Mouse (Mus musculus): ENCODE measurements around the gene Rasl11a.
A peak's percentile ranks its signal among the peaks of the same experiment; 100 is the strongest.

Gene Rasl11a

DNA sequence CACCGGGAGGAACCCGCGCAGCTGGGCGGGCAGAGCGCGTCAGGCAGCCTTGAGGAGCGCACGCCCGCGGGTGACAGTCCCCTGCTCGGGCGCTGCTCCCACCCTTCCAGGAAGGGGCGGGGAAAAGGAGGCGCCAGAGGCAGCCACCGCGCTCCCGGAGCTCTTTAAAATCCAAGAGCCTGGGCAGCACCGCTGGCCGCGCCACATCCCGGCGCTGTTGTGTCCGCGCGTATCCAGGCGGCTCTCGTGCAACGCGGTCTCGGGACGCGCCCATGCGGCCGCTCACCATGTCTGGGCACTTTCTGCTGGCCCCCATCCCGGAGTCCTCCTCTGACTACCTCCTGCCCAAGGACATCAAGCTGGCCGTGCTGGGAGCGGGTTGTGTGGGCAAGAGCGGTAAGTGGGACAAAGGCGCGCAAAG, at the start of gene Rasl11a:
Gene Rasl11a, plus strand, starts transcription at position 127 of the 421 bp plus-strand sequence.
- DNase-seq (ENCODE audit: inconsistent age in 2 of 2, low spot score in 1 of 2): peak; percentile 94 to 97

DNA sequence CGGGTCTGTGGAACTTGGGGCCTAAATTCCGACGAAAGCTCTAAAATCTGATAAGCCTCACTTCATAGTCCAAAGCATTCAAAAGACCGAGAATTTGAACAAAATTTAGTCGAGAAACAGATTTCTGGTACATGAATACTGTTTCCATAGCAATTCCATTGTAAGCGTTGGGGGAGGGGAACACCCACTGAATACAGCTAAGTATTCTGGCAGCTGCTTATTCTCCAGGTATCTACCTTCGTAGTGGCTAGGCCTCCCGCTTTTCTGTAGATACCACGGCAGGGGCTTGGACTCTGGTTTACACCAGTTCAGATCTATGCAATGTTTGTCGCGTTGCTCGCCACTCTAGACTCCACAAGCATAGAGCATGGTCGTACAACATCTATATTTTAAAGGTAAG, 49.1 kb upstream of the Rasl11a start:
- DNase-seq (ENCODE audit: inconsistent age in 2 of 2, low spot score in 1 of 2): peak in 1 of 2 experiments; percentile 45

GRCm38 (mm10) chr5:146798031-146798430, 46.8 kb upstream of the Rasl11a start:
- no peak for DNase-seq (ENCODE audit: inconsistent age in 2 of 2, low spot score in 1 of 2)

- DNase-seq (ENCODE audit: inconsistent age in 2 of 2, low spot score in 1 of 2): no peak
These were observed 38.9 kb upstream of the Rasl11a start for GRCm38 (mm10) chr5:146806004-146806430.

DNA sequence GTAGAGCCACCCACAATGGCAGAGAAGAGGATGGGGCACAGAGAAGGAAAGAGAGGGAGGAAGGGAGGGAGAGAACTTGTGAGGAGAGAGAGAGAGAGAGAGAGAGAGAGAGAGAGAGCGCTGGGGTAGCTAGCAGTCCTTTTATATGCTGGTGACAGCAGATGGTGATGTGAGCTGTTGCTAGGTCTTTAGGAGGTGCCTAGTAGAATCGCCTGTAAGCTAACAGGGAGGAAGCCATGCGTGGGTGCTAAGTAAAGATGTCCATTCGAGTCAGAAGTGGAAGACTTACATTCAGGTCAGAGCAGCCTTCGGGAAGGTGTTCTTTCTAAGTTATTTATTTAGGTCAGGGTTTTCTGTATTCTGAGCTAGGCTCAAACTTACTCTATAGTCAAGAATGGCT, 34.9 kb upstream of the Rasl11a start:
- DNase-seq (ENCODE audit: inconsistent age in 2 of 2, low spot score in 1 of 2): no peak

- no peak for DNase-seq (ENCODE audit: inconsistent age in 2 of 2, low spot score in 1 of 2)
These were observed 32.0 kb upstream of the Rasl11a start for GRCm38 (mm10) chr5:146812866-146813265.

DNA sequence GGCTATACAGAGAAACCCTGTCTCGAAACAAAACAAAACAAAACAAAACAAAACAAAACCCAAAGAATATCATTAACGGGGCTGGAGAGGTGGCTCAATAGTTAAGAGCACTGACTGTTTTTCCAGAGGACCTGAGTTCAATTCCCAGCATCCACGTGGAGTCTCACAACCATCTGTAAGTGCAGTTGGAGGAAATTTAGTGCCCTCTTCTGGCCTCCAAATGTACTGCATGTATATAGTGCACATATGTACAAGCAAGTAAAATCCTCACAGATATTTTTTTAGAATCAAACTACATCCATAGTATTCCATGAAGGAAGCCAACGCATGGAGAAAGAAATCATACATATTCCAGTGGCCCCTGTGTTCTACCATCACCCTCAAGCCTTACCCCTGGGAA, 31.4 kb upstream of the Rasl11a start:
- DNase-seq (ENCODE audit: inconsistent age in 2 of 2, low spot score in 1 of 2): no peak

DNA sequence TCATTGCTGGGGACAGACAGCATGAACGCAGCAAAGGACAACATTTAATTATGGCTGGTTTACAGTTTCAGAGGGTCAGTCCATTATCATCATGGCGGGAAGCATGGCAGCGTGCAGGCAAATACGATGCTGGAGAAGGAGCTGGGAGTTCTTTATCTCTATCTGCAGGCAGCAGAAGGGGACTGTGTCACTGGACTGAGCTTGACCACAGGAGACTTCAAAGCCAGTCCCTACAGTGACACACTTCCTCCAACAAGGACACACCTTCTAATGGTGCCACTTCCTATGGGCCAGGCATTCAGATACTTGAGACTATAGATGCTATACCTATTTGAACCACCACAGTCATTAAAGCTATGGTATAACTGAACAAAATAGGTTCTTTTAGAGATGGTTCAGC, 29.5 kb upstream of the Rasl11a start:
- no peak for DNase-seq (ENCODE audit: inconsistent age in 2 of 2, low spot score in 1 of 2)

GRCm38 (mm10) chr5:146817583-146817982, 27.3 kb upstream of the Rasl11a start:
- peak; percentile 42 to 56 for DNase-seq (ENCODE audit: inconsistent age in 2 of 2, low spot score in 1 of 2)

GRCm38 (mm10) chr5:146818906-146819623, 25.8 kb upstream of the Rasl11a start:
- DNase-seq (ENCODE audit: inconsistent age in 2 of 2, low spot score in 1 of 2): peak; percentile 84 to 89

DNA sequence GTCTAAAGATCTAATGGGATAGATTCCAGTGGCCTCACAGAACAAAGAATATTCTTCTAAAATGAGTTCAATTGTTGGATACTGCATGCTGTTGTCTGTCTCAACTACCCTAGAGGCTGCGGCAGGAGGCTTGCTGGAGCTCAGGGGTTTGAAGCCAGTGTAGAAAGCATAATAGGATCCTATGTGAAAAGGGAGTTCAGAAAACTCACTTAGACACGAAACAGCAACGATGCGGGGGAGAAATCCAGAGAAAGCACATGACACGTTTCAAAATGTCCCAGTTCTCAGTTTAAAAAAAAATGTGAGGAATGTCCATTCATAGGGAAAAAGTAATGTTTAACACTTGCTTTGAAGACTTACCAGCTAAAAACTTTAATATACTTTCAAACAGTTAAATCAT, 21.9 kb upstream of the Rasl11a start:
- no peak for DNase-seq (ENCODE audit: inconsistent age in 2 of 2, low spot score in 1 of 2)

- no peak for DNase-seq (ENCODE audit: inconsistent age in 2 of 2, low spot score in 1 of 2)
These were observed 15.3 kb upstream of the Rasl11a start for GRCm38 (mm10) chr5:146829528-146829927.

- no peak for DNase-seq (ENCODE audit: inconsistent age in 2 of 2, low spot score in 1 of 2)
These were observed 12.5 kb upstream of the Rasl11a start for GRCm38 (mm10) chr5:146832435-146832768.

DNA sequence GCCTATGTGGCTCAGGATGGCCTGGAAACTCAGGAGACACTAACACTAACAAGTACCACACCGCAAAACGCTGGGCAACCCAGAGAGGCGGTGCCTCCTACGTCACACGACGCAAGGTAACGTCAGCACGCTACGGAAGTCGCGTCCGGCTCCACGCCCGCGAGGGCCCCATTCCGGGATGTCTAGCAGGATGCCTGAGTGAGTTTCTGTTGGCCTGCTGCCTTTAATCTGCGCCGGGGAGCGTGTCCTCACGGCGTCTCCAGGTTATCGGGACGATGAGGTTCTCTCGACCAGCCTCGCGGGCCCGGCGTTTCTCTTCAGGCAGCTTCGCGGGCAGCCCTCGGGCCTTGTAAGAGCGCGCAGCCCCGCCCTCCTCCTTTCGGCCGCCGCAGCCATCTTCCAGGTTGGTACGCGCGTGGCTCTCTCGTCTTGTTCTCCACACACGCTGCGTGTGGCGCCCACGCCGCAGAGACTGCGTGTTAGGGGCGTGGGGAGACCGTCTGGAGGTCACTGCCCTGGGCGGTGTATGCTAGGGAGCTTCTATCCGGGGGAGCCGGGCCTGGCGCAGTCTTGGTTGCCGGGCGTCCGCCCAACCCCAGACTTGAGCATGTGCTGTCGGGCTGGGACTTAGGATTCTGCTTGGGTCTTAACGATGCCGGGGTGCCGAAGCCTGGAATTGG, 12.0 kb upstream of the Rasl11a start, which contains the start of gene Rpl21:
Gene Rpl21, plus strand, starts transcription at position 122 of the 680 bp plus-strand sequence.
- DNase-seq (ENCODE audit: inconsistent age in 2 of 2, low spot score in 1 of 2): peak; percentile 96 to 99

GRCm38 (mm10) chr5:146833673-146834201, 11.1 kb upstream of the Rasl11a start:
- DNase-seq (ENCODE audit: inconsistent age in 2 of 2, low spot score in 1 of 2): no peak

GRCm38 (mm10) chr5:146834959-146835358, 9.9 kb upstream of the Rasl11a start:
- DNase-seq (ENCODE audit: inconsistent age in 2 of 2, low spot score in 1 of 2): no peak

DNA sequence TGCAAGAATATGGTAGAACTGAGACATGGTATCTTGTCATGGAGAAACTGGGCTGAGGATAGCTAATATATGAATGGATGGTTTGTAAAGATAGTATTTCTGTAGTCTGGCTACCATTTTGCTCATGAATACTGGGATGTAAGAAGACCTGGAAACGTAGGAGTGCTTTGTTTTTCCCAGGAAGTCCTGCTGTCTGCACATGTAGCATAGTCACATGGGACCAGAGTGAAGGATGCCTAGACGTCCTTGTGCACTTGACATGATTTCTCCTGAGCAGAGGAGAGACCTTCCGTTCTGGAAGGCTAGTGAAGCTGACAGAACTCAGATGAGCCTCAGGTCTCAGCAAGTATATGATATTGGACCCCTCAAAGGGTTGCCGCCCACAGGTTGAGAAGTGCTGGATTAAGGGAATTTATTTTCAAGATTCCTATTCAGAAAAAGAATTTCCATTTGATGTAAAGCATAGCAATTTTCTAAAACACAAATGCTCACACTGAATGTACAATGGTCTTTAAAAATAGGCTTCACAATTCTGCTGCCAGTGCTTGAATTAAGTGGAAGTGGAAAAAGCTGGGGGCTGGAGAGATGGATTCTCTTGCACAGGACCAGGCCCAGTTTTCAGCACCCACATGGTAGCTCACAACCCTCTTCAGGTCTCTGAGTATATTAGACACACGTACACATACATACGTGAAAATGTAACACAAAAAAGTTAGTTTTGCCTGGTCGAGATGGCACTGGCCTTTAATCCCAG, 6.7 kb upstream of the Rasl11a start:
- no peak for DNase-seq (ENCODE audit: inconsistent age in 2 of 2, low spot score in 1 of 2)

- DNase-seq (ENCODE audit: inconsistent age in 2 of 2, low spot score in 1 of 2): no peak
These were observed 5.8 kb upstream of the Rasl11a start for GRCm38 (mm10) chr5:146838836-146839648.

DNA sequence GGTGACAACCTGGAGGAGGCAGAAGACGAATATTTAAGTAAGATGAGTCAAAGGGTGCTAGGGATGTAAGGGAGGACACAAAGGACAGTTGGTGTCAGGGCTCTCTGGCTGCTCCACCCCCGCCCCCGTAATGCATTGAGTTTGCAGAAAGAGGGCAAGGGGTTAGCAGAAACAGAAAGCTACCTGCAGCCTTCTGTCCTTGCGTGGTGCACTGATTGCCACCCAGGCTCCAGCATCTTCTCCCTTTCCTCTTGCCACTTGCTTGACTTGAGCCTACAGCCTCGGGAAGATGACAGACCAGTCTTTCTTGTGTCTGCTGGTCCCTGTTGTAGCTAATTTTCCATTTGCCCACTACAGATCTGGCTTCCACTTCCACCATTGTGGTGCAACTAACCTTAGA, 5.1 kb upstream of the Rasl11a start:
- DNase-seq (ENCODE audit: inconsistent age in 2 of 2, low spot score in 1 of 2): no peak

- no peak for DNase-seq (ENCODE audit: inconsistent age in 2 of 2, low spot score in 1 of 2)
These were observed 4.4 kb upstream of the Rasl11a start for GRCm38 (mm10) chr5:146840422-146840821.

DNA sequence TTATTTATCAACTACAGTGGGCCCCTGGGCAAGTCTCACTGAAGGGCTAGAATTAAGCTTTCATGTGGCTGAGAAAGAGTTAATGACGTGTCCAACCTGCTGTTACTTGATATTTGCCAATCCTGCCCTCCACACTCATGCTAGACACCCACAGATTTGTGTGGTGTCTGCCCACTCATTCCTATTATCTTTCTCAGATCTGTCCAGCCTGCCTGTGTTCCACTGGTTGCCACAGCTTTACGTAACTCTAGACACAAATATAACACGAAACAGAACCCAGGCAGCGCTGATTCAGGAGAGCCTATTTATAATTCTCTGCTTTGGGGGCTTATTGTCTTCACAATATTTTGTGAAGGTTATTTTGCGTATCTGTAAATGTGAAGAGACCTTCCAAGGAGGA, 3.6 kb upstream of the Rasl11a start:
- DNase-seq (ENCODE audit: inconsistent age in 2 of 2, low spot score in 1 of 2): no peak

Data from adrenal gland, adult (tissue).